Mouse (Mus musculus) lung, postnatal 0 days (tissue): Measurements from ENCODE around the gene Lrfn4.

Experiments used
- CTCF ChIP-seq: IDR thresholded peaks from 2 replicates; pipeline ENCODE4 v1.5.1; 2016; ENCODE audit warnings: antibody characterized with exemption, mild to moderate bottlenecking
- EP300 ChIP-seq: IDR thresholded peaks from 2 replicates; pipeline ENCODE4 v1.6.1; 2016; ENCODE audit warnings: antibody characterized with exemption, mild to moderate bottlenecking, control low read depth

DNA sequence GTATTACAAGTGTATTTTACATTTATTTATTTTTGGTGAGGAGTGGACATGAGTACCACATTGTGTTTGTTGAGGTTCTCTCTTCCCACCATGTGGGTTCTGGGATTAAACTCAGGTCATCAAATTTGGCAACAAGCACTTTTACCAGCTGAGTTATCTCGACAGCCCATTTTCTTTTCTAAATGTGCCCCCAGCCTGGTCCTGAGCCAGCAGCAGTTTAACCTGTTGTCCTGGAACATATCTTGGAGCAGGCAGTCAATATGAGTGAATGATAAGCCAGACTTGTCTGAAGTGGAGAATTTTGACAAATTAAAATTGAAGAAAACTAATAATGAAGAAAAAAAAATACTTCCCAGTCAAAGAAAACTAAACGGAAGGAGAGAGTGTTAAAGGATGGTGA lies 19.4 kb downstream of the Lrfn4 start:
- TF ChIP-seq CTCF (no peak), EP300 (no peak)
